Mouse (Mus musculus) olfactory bulb, adult 2 months (tissue): ENCODE measurements around the gene Smim12. TPM values are rescaled to one million over a fixed set of nuclear protein-coding genes. Genes with fewer than 3 reads are reported as not detected.

Source experiments
- H3K27ac ChIP-seq: fragments of 200-500 bp; 2 replicates; pipeline ENCODE4 v1.5.1; 2012; ENCODE audit warnings: low read depth, low read length; ENCODE audit not compliant: insufficient read depth
- H3K4me1 ChIP-seq: fragments of 200-500 bp; 2 replicates; pipeline ENCODE4 v1.6.1; 2012; ENCODE audit warnings: low read length; ENCODE audit not compliant: control insufficient read depth, insufficient read depth
- H3K4me3 ChIP-seq: fragments of 200-500 bp; 2 replicates; pipeline ENCODE4 v1.5.1; 2012; ENCODE audit warnings: mild to moderate bottlenecking, low read depth, low read length, moderate library complexity; ENCODE audit not compliant: insufficient read depth
- CTCF ChIP-seq: fragments of 200-500 bp; IDR thresholded peaks from 2 replicates; pipeline ENCODE4 v1.5.1; 2012; ENCODE audit warnings: low read depth, mild to moderate bottlenecking, low read length, moderate library complexity; ENCODE audit not compliant: insufficient read depth
- POLR2A ChIP-seq: fragments of 200-500 bp; IDR thresholded peaks from 2 replicates; pipeline ENCODE4 v1.6.1; 2012; ENCODE audit warnings: mild to moderate bottlenecking, low read depth, low read length, moderate library complexity; ENCODE audit not compliant: insufficient read depth
- WGBS: fragments of 180-500 bp; shearing (Covaris S2); methylation state at CpG from one replicate; pipeline ENCODE4 v1.1.7; 2018; 5-methylcytosine and 5-hydroxymethylcytosine counted together
- polyA plus RNA-seq: library from polyadenylated mRNA; stranded (reverse); fragments of >200 nt; gene quantifications from 2 replicates; pipeline ENCODE4 v1.2.4, GENCODE M21; 2012; ENCODE audit warnings: low replicate concordance; ENCODE audit not compliant: missing spikeins, insufficient read depth, insufficient read length

The Smim12 gene
- polyA plus RNA-seq, 1 experiment: not detected

- no peak overlapping the region for H3K4me3 ChIP-seq
- WGBS: 51% methylated on average over 22 of the region's 22 CpGs
Observed at GRCm38 (mm10) chr4:127251963-127252585, 8.5 kb downstream of the Smim12 start.

GRCm38 (mm10) chr4:127256739-127257138 is 13.2 kb downstream of the Smim12 start:
- H3K27ac ChIP-seq: no peak overlapping the region
- peaks cover 5% of the 10 kb centered on the region; the same call in 1 of the 2 replicates for H3K4me1 ChIP-seq

More at GRCm38 (mm10) chr4:127251963-127252585, 8.5 kb downstream of the Smim12 start:
- peaks cover 6% of the 10 kb centered on the region; the same call in 1 of the 2 replicates for H3K4me1 ChIP-seq
- H3K27ac ChIP-seq: no peak overlapping the region
- TF ChIP-seq POLR2A (no peak), CTCF (no peak)

GRCm38 (mm10) chr4:127258186-127258897 is 14.8 kb downstream of the Smim12 start:
- WGBS: 69% methylated on average over 12 of the region's 12 CpGs
- Histone ChIP-seq H3K4me1 (no peaks in the 10 kb centered on the region), H3K27ac (no peak overlapping the region), H3K4me3 (no peak overlapping the region)
- no peak for TF ChIP-seq POLR2A

More at GRCm38 (mm10) chr4:127256739-127257138, 13.2 kb downstream of the Smim12 start:
- no peak for TF ChIP-seq POLR2A
- TF ChIP-seq CTCF: no peak
- H3K4me3 ChIP-seq: no peak overlapping the region
- whole genome bisulfite sequencing: 65% methylated on average over 5 of the region's 5 CpGs

- 93% methylated on average over 14 of the region's 14 CpGs for WGBS
- TF ChIP-seq POLR2A (no peak), CTCF (no peak)
- Histone ChIP-seq H3K4me1 (no peaks in the 10 kb centered on the region), H3K4me3 (no peak overlapping the region), H3K27ac (no peak overlapping the region)
Observed at GRCm38 (mm10) chr4:127261601-127262000, 18.0 kb downstream of the Smim12 start.

GRCm38 (mm10) chr4:127263438-127264182 is 20.0 kb downstream of the Smim12 start:
- WGBS: 68% methylated on average over 19 of the region's 19 CpGs
- TF ChIP-seq CTCF: no peak
- no peak for TF ChIP-seq POLR2A
- no peak overlapping the region for H3K27ac ChIP-seq
- H3K4me1 ChIP-seq: no peaks in the 10 kb centered on the region
- no peak overlapping the region for H3K4me3 ChIP-seq

- TF ChIP-seq CTCF (no peak), POLR2A (no peak)
- no peaks in the 10 kb centered on the region for H3K4me1 ChIP-seq
Observed at GRCm38 (mm10) chr4:127264183-127264554, 20.6 kb downstream of the Smim12 start.

GRCm38 (mm10) chr4:127278451-127279001 is 34.9 kb downstream of the Smim12 start:
- Histone ChIP-seq H3K4me3 (no peak overlapping the region), H3K4me1 (no peaks in the 10 kb centered on the region), H3K27ac (no peak overlapping the region)
- 62% methylated on average over 9 of the region's 9 CpGs for WGBS
- TF ChIP-seq POLR2A (no peak), CTCF (no peak)

More at GRCm38 (mm10) chr4:127264183-127264554, 20.6 kb downstream of the Smim12 start:
- H3K4me3 ChIP-seq: no peak overlapping the region
- H3K27ac ChIP-seq: no peak overlapping the region
- WGBS: 59% methylated on average over 5 of the region's 5 CpGs

- TF ChIP-seq CTCF (no peak), POLR2A (no peak)
- Histone ChIP-seq H3K4me1 (no peaks in the 10 kb centered on the region), H3K27ac (no peak overlapping the region), H3K4me3 (no peak overlapping the region)
- WGBS: 77% methylated on average over 9 of the region's 9 CpGs
Observed at GRCm38 (mm10) chr4:127279241-127279640, 35.7 kb downstream of the Smim12 start.
